Mouse (Mus musculus): ENCODE data around the gene Atp6v0a1. TPM values are rescaled to one million over a fixed set of nuclear protein-coding genes. Genes with fewer than 3 reads are reported as not detected.

The Atp6v0a1 gene
- polyA plus RNA-seq, 1 experiment from 2014 or later, result 38.8 TPM

DNA sequence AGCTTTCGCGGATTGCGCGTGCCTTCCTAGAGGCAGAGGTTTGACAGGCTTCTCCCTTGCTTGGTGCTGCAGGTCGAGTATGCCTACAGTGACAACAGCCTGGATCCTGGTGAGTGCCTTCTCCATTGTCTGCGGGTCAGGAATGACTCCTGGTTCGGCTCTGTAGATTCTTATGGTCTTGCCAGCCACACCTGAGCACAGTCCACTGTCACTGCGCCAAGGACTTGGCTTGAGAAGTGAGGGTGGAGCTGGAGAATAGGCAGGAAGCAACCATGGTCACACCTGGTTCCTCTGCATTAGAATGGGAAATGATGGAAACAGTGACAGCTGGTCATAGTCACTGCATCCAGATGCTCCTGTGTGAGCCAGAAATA is 78.4 kb downstream of the Atp6v0a1 start:
- ATAC-seq, result peak; percentile 17
- WGBS, result 5% methylated on average over 8 of the region's 8 CpGs

GRCm38 (mm10) chr11:101089931-101090330 is 80.7 kb downstream of the Atp6v0a1 start:
- Histone ChIP-seq H3K27me3 (replicated peaks; ENCODE audit: control insufficient read depth, insufficient read depth, low read length) (no peaks in the 10 kb centered on the region), H3K4me3 (ENCODE audit: low read length) (no peak overlapping the region), H3K9ac (ENCODE audit: low read depth, low read length) (no peak overlapping the region), H3K27ac (ENCODE audit: low read length) (no peak overlapping the region), H3K9me3 (ENCODE audit: control insufficient read depth, low read length) (no peaks in the 10 kb centered on the region), H3K36me3 (ENCODE audit: control insufficient read depth, insufficient read depth, low read length) (peaks cover 31% of the 10 kb centered on the region), H3K4me2 (ENCODE audit: low read depth, low read length) (no peak overlapping the region), H3K4me1 (ENCODE audit: control insufficient read depth, insufficient read depth, low read length) (peaks cover 30% of the 10 kb centered on the region)
- no peak for ATAC-seq
- WGBS, result 95% methylated on average over 1 of the region's 1 CpGs

More for the DNA sequence above, 78.4 kb downstream of the Atp6v0a1 start:
- peaks cover 26% of the 10 kb centered on the region for H3K36me3 ChIP-seq (ENCODE audit: control insufficient read depth, insufficient read depth, low read length)
- no peaks in the 10 kb centered on the region for H3K9me3 ChIP-seq (ENCODE audit: control insufficient read depth, low read length)
- no peaks in the 10 kb centered on the region for H3K27me3 ChIP-seq (replicated peaks; ENCODE audit: control insufficient read depth, insufficient read depth, low read length)
- H3K4me3 ChIP-seq (ENCODE audit: low read length), result peak overlapping the region; percentile 85
- peaks cover 33% of the 10 kb centered on the region for H3K4me1 ChIP-seq (ENCODE audit: control insufficient read depth, insufficient read depth, low read length)
- peak overlapping the region; percentile 88 for H3K27ac ChIP-seq (ENCODE audit: low read length)
- peak overlapping the region; percentile 87 for H3K4me2 ChIP-seq (ENCODE audit: low read depth, low read length)
- H3K9ac ChIP-seq (ENCODE audit: low read depth, low read length), result peak overlapping the region; percentile 92

GRCm38 (mm10) chr11:101094930-101095313 is 85.7 kb downstream of the Atp6v0a1 start:
- WGBS, result 2% methylated on average over 18 of the region's 18 CpGs
- ATAC-seq, result no peak; the same call in none of the 2 replicates
- peaks cover 10% of the 10 kb centered on the region for H3K4me1 ChIP-seq (ENCODE audit: control insufficient read depth, insufficient read depth, low read length)

GRCm38 (mm10) chr11:101095314-101096024 is 86.2 kb downstream of the Atp6v0a1 start, which contains the start of gene Psmc3ip:
TSS of gene Psmc3ip (minus strand) at chr11:101095436.
- H3K27ac ChIP-seq (ENCODE audit: low read length), result peak within 1 kb of the TSS; percentile 97
- H3K4me2 ChIP-seq (ENCODE audit: low read depth, low read length), result peak within 1 kb of the TSS; percentile 96
- H3K9ac ChIP-seq (ENCODE audit: low read depth, low read length), result peak within 1 kb of the TSS; percentile 92
- peak; percentile 97 for ATAC-seq
- peak within 1 kb of the TSS; percentile 92 for H3K4me3 ChIP-seq (ENCODE audit: low read length)
- H3K9me3 ChIP-seq (ENCODE audit: control insufficient read depth, low read length), result no peaks in the 10 kb centered on the region
- peaks cover 35% of the 10 kb centered on the region for H3K36me3 ChIP-seq (ENCODE audit: control insufficient read depth, insufficient read depth, low read length)
- peaks cover 10% of the 10 kb centered on the region for H3K4me1 ChIP-seq (ENCODE audit: control insufficient read depth, insufficient read depth, low read length)
- no peaks in the 10 kb centered on the region for H3K27me3 ChIP-seq (replicated peaks; ENCODE audit: control insufficient read depth, insufficient read depth, low read length)
- WGBS, result under 1% methylated on average over 43 of the region's 43 CpGs

More at GRCm38 (mm10) chr11:101094930-101095313, 85.7 kb downstream of the Atp6v0a1 start:
- Histone ChIP-seq H3K27ac (ENCODE audit: low read length) (no peak overlapping the region; the same call in 1 of the 2 replicates), H3K9me3 (ENCODE audit: control insufficient read depth, low read length) (no peaks in the 10 kb centered on the region), H3K36me3 (ENCODE audit: control insufficient read depth, insufficient read depth, low read length) (peaks cover 40% of the 10 kb centered on the region), H3K9ac (ENCODE audit: low read depth, low read length) (peak overlapping the region; percentile 92), H3K4me3 (ENCODE audit: low read length) (peak overlapping the region; percentile 92), H3K4me2 (ENCODE audit: low read depth, low read length) (peak overlapping the region; percentile 96), H3K27me3 (replicated peaks; ENCODE audit: control insufficient read depth, insufficient read depth, low read length) (no peaks in the 10 kb centered on the region)

GRCm38 (mm10) chr11:101098231-101098630 is 89.0 kb downstream of the Atp6v0a1 start:
- no peak overlapping the region for H3K4me2 ChIP-seq (ENCODE audit: low read depth, low read length)
- 88% methylated on average over 8 of the region's 8 CpGs for WGBS
- H3K9me3 ChIP-seq (ENCODE audit: control insufficient read depth, low read length), result no peaks in the 10 kb centered on the region
- H3K9ac ChIP-seq (ENCODE audit: low read depth, low read length), result no peak overlapping the region
- no peak overlapping the region for H3K27ac ChIP-seq (ENCODE audit: low read length)
- H3K27me3 ChIP-seq (replicated peaks; ENCODE audit: control insufficient read depth, insufficient read depth, low read length), result no peaks in the 10 kb centered on the region
- H3K36me3 ChIP-seq (ENCODE audit: control insufficient read depth, insufficient read depth, low read length), result peaks cover 23% of the 10 kb centered on the region
- H3K4me1 ChIP-seq (ENCODE audit: control insufficient read depth, insufficient read depth, low read length), result peaks cover 10% of the 10 kb centered on the region
- no peak for ATAC-seq
- no peak overlapping the region for H3K4me3 ChIP-seq (ENCODE audit: low read length)

DNA sequence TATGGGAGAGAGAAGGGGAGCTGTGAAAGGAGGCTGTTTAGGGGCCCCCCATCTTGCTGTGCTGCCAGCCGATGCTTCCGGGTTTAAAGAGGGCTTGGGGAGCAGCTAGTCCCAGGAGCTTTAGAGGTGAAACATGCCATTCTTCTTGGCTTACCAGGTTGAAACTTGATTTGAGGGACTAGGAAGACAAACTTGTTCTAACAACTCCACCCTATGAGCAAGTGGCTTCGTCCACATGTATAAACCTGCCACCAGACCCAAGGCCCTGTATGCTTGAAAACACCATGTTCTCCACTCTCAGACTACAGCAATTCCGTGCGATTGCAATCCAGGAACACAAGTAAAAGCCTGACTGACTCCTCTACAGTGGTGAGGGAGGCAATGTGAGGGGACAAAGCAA is 93.8 kb downstream of the Atp6v0a1 start:
- Histone ChIP-seq H3K36me3 (ENCODE audit: control insufficient read depth, insufficient read depth, low read length) (peaks cover 15% of the 10 kb centered on the region), H3K9ac (ENCODE audit: low read depth, low read length) (no peak overlapping the region), H3K4me1 (ENCODE audit: control insufficient read depth, insufficient read depth, low read length) (no peaks in the 10 kb centered on the region), H3K4me2 (ENCODE audit: low read depth, low read length) (no peak overlapping the region), H3K9me3 (ENCODE audit: control insufficient read depth, low read length) (no peaks in the 10 kb centered on the region), H3K4me3 (ENCODE audit: low read length) (no peak overlapping the region), H3K27ac (ENCODE audit: low read length) (no peak overlapping the region), H3K27me3 (replicated peaks; ENCODE audit: control insufficient read depth, insufficient read depth, low read length) (no peaks in the 10 kb centered on the region)
- WGBS, result 84% methylated on average over 5 of the region's 5 CpGs
- ATAC-seq, result no peak

DNA sequence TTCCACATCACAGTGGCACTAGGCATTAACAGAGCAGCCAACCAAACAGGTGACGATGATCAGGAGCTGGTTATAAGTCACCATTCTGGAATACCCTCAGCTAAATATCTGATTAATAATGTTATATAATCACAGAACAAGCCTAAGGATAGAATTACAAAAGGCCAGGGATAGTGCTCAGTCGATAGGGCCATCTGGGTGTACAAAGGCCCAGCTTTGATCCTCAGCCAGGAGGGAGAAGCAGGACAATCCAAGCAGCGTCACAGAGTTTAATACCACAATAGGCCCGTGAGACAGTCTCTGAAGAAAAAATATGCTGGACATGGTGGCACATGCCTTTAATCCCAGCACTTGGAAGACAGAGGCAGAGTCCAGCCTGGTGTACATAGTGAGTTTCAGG is 100.1 kb downstream of the Atp6v0a1 start:
- no peak for ATAC-seq
- Histone ChIP-seq H3K9ac (ENCODE audit: low read depth, low read length) (no peak overlapping the region), H3K27me3 (replicated peaks; ENCODE audit: control insufficient read depth, insufficient read depth, low read length) (no peaks in the 10 kb centered on the region), H3K9me3 (ENCODE audit: control insufficient read depth, low read length) (no peaks in the 10 kb centered on the region), H3K4me2 (ENCODE audit: low read depth, low read length) (no peak overlapping the region), H3K36me3 (ENCODE audit: control insufficient read depth, insufficient read depth, low read length) (no peaks in the 10 kb centered on the region), H3K27ac (ENCODE audit: low read length) (no peak overlapping the region), H3K4me3 (ENCODE audit: low read length) (no peak overlapping the region), H3K4me1 (ENCODE audit: control insufficient read depth, insufficient read depth, low read length) (0 out of 2 replicates have a peak, but pooled peaks cover 3% of the 10 kb centered on the region)
- 85% methylated on average over 4 of the region's 4 CpGs for WGBS

DNA sequence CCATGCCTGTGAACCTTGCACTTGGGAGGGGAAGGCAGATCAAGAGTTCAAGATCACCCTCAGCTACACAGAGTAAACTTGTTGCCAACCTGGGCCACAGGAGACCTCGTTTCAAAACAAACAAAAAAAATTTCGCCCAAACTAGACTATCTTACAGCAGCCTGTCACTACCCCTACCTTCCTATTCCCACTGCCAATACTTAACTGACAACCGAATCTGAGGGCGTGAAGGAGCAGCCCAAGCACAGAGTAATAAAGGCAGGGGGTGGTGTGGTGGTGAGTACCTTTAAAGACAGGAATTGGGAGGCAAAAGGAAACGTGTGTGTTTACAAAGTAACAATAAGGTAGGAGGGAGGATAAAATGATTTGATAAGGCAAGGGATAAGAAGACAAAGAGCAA is 101.5 kb downstream of the Atp6v0a1 start:
- Histone ChIP-seq H3K4me2 (ENCODE audit: low read depth, low read length) (no peak overlapping the region), H3K4me3 (ENCODE audit: low read length) (no peak overlapping the region), H3K27me3 (replicated peaks; ENCODE audit: control insufficient read depth, insufficient read depth, low read length) (no peaks in the 10 kb centered on the region), H3K4me1 (ENCODE audit: control insufficient read depth, insufficient read depth, low read length) (peaks cover 3% of the 10 kb centered on the region; the same call in 1 of the 2 replicates), H3K9me3 (ENCODE audit: control insufficient read depth, low read length) (no peaks in the 10 kb centered on the region), H3K9ac (ENCODE audit: low read depth, low read length) (no peak overlapping the region), H3K27ac (ENCODE audit: low read length) (no peak overlapping the region), H3K36me3 (ENCODE audit: control insufficient read depth, insufficient read depth, low read length) (no peaks in the 10 kb centered on the region)
- WGBS, result 46% methylated on average over 5 of the region's 5 CpGs
- ATAC-seq, result no peak; the same call in 1 of the 2 replicates

DNA sequence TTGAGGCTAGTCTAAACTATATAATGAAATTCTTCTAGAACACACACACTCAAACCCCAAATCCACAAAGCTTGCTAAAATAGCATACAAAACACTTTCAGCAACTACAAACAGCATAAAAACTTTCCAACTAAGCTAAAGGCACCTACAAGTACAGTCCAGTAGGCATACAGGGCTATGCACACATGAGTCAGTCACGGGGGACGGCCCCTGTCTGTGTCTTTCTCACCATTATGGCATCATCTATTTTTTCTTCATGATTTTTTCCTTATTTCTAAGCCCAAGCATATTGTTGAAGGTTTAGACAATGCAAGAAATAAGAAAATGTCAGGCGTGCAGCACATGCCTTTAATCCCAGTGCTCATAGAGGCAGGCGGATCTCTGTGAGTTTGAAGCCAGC is 101.9 kb downstream of the Atp6v0a1 start:
- no peak overlapping the region for H3K27ac ChIP-seq (ENCODE audit: low read length)
- peaks cover 3% of the 10 kb centered on the region; the same call in 1 of the 2 replicates for H3K4me1 ChIP-seq (ENCODE audit: control insufficient read depth, insufficient read depth, low read length)
- no peak overlapping the region for H3K4me2 ChIP-seq (ENCODE audit: low read depth, low read length)
- WGBS, result 88% methylated on average over 4 of the region's 4 CpGs
- no peak overlapping the region for H3K4me3 ChIP-seq (ENCODE audit: low read length)
- no peak overlapping the region for H3K9ac ChIP-seq (ENCODE audit: low read depth, low read length)
- H3K36me3 ChIP-seq (ENCODE audit: control insufficient read depth, insufficient read depth, low read length), result no peaks in the 10 kb centered on the region
- H3K27me3 ChIP-seq (replicated peaks; ENCODE audit: control insufficient read depth, insufficient read depth, low read length), result no peaks in the 10 kb centered on the region
- H3K9me3 ChIP-seq (ENCODE audit: control insufficient read depth, low read length), result no peaks in the 10 kb centered on the region
- no peak for ATAC-seq
